Mouse (Mus musculus) embryonic fibroblast, embryonic 13.5 days (primary cell): ENCODE data around the gene E130308A19Rik. TPM values are rescaled to one million over a fixed set of nuclear protein-coding genes. Genes with fewer than 3 reads are reported as not detected.
A peak's percentile ranks its signal among the peaks of the same experiment; 100 is the strongest.

Source experiments
- H3K27ac ChIP-seq: 2 replicates; pipeline ENCODE4 v1.5.1; 2012; ENCODE audit warnings: low read length, control low read depth, inconsistent platforms; ENCODE audit not compliant: insufficient read depth
- H3K4me1 ChIP-seq: 2 replicates; pipeline ENCODE4 v1.6.1; 2011; ENCODE audit warnings: low read length; ENCODE audit not compliant: control insufficient read depth, insufficient read depth
- H3K4me3 ChIP-seq: 2 replicates; pipeline ENCODE4 v1.5.1; 2011; ENCODE audit warnings: mild to moderate bottlenecking, control low read depth, low read length; ENCODE audit not compliant: insufficient read depth
- CTCF ChIP-seq: IDR thresholded peaks from 2 replicates; pipeline ENCODE4 v1.5.1; 2011; ENCODE audit warnings: mild to moderate bottlenecking, control low read depth, low read length, moderate library complexity, borderline replicate concordance; ENCODE audit not compliant: insufficient read depth
- POLR2A ChIP-seq: IDR thresholded peaks from 2 replicates; pipeline ENCODE4 v1.6.1; 2011; ENCODE audit warnings: low read depth, mild to moderate bottlenecking, control low read depth, low read length, moderate library complexity
- polyA plus RNA-seq: library from polyadenylated mRNA; stranded (reverse); fragments of >200 nt; gene quantifications from 2 replicates; pipeline ENCODE4 v1.2.4, GENCODE M21; 2011; ENCODE audit warnings: low read depth; ENCODE audit not compliant: missing spikeins, insufficient read length

Gene E130308A19Rik
- 8.5 and 12.5 TPM in 2 replicates for polyA plus RNA-seq

GRCm38 (mm10) chr4:59625998-59626910 lies at the start of gene E130308A19Rik:
E130308A19Rik (plus strand) TSS chr4:59626211.
- TF ChIP-seq POLR2A = peak; percentile 61
- TF ChIP-seq CTCF = no peak
- Histone ChIP-seq H3K4me1 (no peaks in the 10 kb centered on the region), H3K27ac (no peak within 1 kb of the TSS), H3K4me3 (peak within 1 kb of the TSS; percentile 71)

- Histone ChIP-seq H3K4me1 (peaks cover 7% of the 10 kb centered on the region; the same call in 1 of the 2 replicates), H3K4me3 (peak overlapping the region; percentile 89), H3K27ac (peak overlapping the region; percentile 62)
- TF ChIP-seq POLR2A (peak; percentile 48; the same call in 1 of the 2 replicates), CTCF (no peak)
Observed at GRCm38 (mm10) chr4:59580495-59581281, 45.3 kb upstream of the E130308A19Rik start.

GRCm38 (mm10) chr4:59581314-59582185 lies 44.5 kb upstream of the E130308A19Rik start, which contains the start of gene Hsdl2:
Hsdl2 (plus strand) TSS chr4:59581563.
- peak; percentile 64 for TF ChIP-seq POLR2A
- TF ChIP-seq CTCF = no peak
- Histone ChIP-seq H3K4me3 (peak within 1 kb of the TSS; percentile 89), H3K27ac (peak within 1 kb of the TSS; percentile 62), H3K4me1 (peaks cover 7% of the 10 kb centered on the region; the same call in 1 of the 2 replicates)

GRCm38 (mm10) chr4:59582186-59582585 lies 43.8 kb upstream of the E130308A19Rik start:
- H3K4me3 ChIP-seq = peak overlapping the region; percentile 78
- TF ChIP-seq CTCF = no peak
- TF ChIP-seq POLR2A = no peak
- H3K4me1 ChIP-seq = peaks cover 7% of the 10 kb centered on the region; the same call in 1 of the 2 replicates

GRCm38 (mm10) chr4:59585097-59585496 lies 40.9 kb upstream of the E130308A19Rik start:
- Histone ChIP-seq H3K27ac (no peak overlapping the region), H3K4me1 (peaks cover 4% of the 10 kb centered on the region; the same call in 1 of the 2 replicates)
- no peak for TF ChIP-seq CTCF
- no peak for TF ChIP-seq POLR2A

More at GRCm38 (mm10) chr4:59582186-59582585, 43.8 kb upstream of the E130308A19Rik start:
- no peak overlapping the region for H3K27ac ChIP-seq

GRCm38 (mm10) chr4:59587215-59587871 lies 38.7 kb upstream of the E130308A19Rik start:
- no peak overlapping the region for H3K4me3 ChIP-seq
- H3K27ac ChIP-seq = no peak overlapping the region
- H3K4me1 ChIP-seq = no peaks in the 10 kb centered on the region
- TF ChIP-seq CTCF = no peak
- TF ChIP-seq POLR2A = no peak

More at GRCm38 (mm10) chr4:59585097-59585496, 40.9 kb upstream of the E130308A19Rik start:
- H3K4me3 ChIP-seq = no peak overlapping the region

- Histone ChIP-seq H3K4me1 (no peaks in the 10 kb centered on the region), H3K27ac (no peak overlapping the region), H3K4me3 (no peak overlapping the region)
- TF ChIP-seq POLR2A (no peak), CTCF (no peak)
Observed at GRCm38 (mm10) chr4:59587872-59588226, 38.2 kb upstream of the E130308A19Rik start.

- Histone ChIP-seq H3K4me1 (no peaks in the 10 kb centered on the region), H3K27ac (no peak overlapping the region), H3K4me3 (no peak overlapping the region)
- TF ChIP-seq CTCF (no peak), POLR2A (no peak)
Observed at GRCm38 (mm10) chr4:59594614-59595013, 31.4 kb upstream of the E130308A19Rik start.
